Mouse (Mus musculus): Measurements from ENCODE around the gene Bcat1. TPM values are rescaled to one million over a fixed set of nuclear protein-coding genes. Genes with fewer than 3 reads are reported as not detected.

The Bcat1 gene
- total and polyA plus RNA-seq, 3 experiments, result 0.37 to 1.0 (median 0.86) TPM

DNA sequence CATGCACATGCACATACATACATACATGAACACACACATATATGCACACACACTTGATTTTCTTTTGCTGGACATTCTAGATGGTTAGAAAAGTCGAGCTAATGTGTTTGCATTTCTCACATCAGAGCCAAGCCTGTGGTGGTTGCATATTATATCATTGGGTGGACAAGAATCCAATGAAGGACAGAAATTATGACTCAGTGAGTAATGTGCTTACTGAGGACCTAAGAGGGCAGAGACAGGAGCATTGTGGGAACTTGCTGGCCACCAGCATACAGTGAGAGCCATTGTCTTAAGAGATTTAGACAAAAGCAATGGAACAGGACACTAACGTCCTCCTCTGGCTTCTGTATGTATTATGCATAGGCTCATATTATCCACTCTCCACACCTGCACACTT is 38.6 kb upstream of the Bcat1 start:
- Histone ChIP-seq H3K9ac (ENCODE audit: low read depth, low read length) (no peak overlapping the region), H3K4me3 (no peak overlapping the region), H3K36me3 (ENCODE audit: control insufficient read depth, insufficient read depth, low read length) (no peaks in the 10 kb centered on the region), H3K27me3 (ENCODE audit: control insufficient read depth, insufficient read depth, low read length) (no peaks in the 10 kb centered on the region), H3K79me2 (replicated peaks; ENCODE audit: control insufficient read depth, insufficient read depth, low read length) (no peaks in the 10 kb centered on the region), H3K27ac (no peak overlapping the region), H3K4me1 (ENCODE audit: control insufficient read depth, insufficient read depth, low read length) (no peaks in the 10 kb centered on the region)
- no peak for TF ChIP-seq CTCF (IDR thresholded peaks at IDR 0.05)
- TF ChIP-seq EP300 (IDR thresholded peaks at IDR 0.05; ENCODE audit: insufficient read depth, low read depth, low read length), result no peak
- no peak for TF ChIP-seq POLR2A (IDR thresholded peaks at IDR 0.05; ENCODE audit: insufficient read depth, low read depth, low read length)
- 83% methylated on average over 2 of the region's 2 CpGs for WGBS
- DNase-seq, result no peak
- intact Hi-C loops (cut with DNase I), result no loop called here

DNA sequence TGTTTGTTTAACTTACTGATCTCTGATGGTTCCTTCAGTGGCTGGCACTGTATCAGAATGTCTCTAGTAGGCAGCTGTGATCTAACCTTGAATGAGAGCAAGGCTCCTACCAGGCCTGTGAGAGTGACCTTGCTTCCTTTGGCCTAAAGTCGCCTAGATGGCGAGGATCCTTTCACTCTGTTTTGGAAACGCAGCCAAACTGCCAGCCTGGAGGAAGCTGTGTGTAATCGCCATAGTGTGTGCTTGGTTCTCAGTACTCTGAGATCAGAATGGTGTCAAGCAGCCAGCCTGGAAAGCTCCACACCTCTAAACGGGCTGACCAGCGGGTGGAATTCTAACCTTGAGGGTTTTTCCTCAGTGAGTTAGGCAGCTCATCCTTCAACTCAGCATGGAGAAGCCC is 36.9 kb upstream of the Bcat1 start:
- Histone ChIP-seq H3K4me1 (ENCODE audit: control insufficient read depth, insufficient read depth, low read length) (no peaks in the 10 kb centered on the region), H3K27ac (no peak overlapping the region), H3K36me3 (ENCODE audit: control insufficient read depth, insufficient read depth, low read length) (no peaks in the 10 kb centered on the region), H3K79me2 (replicated peaks; ENCODE audit: control insufficient read depth, insufficient read depth, low read length) (no peaks in the 10 kb centered on the region), H3K27me3 (ENCODE audit: control insufficient read depth, insufficient read depth, low read length) (no peaks in the 10 kb centered on the region), H3K4me3 (no peak overlapping the region), H3K9ac (ENCODE audit: low read depth, low read length) (no peak overlapping the region)
- 51% methylated on average over 6 of the region's 6 CpGs for WGBS
- intact Hi-C loops (cut with DNase I), result no loop called here
- no peak for DNase-seq
- TF ChIP-seq POLR2A (IDR thresholded peaks at IDR 0.05; ENCODE audit: insufficient read depth, low read depth, low read length), result no peak

DNA sequence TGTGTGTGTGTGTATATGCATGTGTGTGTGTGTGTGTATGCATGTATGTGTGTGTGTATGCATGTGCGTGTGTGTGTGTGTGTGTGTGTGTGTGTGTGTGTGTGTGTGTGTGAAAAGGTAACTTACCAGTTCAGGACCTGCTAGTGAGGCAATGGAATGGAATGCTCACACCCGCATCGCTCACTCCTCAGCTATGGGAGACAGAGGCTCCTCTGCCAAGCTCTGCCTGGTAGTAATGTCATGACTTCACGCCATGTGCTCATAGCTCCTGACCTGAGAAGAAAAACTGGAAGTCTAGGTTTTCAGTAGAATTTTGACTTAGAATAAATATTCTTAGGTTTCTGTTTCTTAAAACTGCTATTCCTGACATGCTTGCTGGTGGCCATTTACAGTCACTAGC is 34.8 kb upstream of the Bcat1 start:
- H3K9ac ChIP-seq (ENCODE audit: low read depth, low read length), result no peak overlapping the region
- intact Hi-C loops (cut with DNase I), result no loop called here
- 96% methylated on average over 4 of the region's 4 CpGs for WGBS

DNA sequence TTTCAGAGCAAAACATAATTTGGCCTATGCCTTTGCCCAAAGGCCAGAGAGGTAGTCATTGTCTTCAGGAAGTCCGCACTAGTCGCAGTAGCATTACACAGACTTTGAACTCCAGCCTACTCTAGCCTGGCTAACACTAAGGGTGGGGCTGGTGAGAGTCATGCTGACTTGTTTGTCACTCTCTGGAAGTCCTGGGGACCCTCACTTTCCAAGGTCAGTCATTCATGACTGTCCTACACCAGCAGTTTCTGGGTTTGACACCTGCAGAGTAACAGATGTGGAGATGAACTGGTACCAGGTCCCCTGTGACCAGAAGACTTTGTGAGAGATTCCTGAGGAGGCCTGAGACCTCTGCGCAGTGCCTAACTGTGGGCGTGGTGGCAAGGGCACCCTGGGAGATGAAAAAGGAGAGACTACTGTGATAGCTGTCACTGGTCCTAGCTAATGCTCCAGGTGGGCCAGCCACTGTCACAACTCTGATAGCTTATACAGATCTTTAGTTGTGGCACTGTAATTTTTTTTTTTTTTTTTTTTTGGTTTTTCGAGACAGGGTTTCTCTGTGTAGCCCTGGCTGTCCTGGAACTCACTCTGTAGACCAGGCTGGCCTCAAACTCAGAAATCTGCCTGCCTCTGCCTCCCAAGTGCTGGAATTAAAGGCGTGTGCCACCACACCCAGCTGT is 30.3 kb upstream of the Bcat1 start:
- Histone ChIP-seq H3K4me3 (no peak overlapping the region), H3K36me3 (ENCODE audit: control insufficient read depth, insufficient read depth, low read length) (no peaks in the 10 kb centered on the region), H3K9ac (ENCODE audit: low read depth, low read length) (no peak overlapping the region), H3K4me1 (ENCODE audit: control insufficient read depth, insufficient read depth, low read length) (peaks cover 4% of the 10 kb centered on the region), H3K27ac (no peak overlapping the region), H3K27me3 (ENCODE audit: control insufficient read depth, insufficient read depth, low read length) (no peaks in the 10 kb centered on the region), H3K79me2 (replicated peaks; ENCODE audit: control insufficient read depth, insufficient read depth, low read length) (no peaks in the 10 kb centered on the region)
- intact Hi-C loops (cut with DNase I), result no loop called here
- 81% methylated on average over 6 of the region's 6 CpGs for WGBS
- DNase-seq, result no peak
- TF ChIP-seq EP300 (IDR thresholded peaks at IDR 0.05; ENCODE audit: insufficient read depth, low read depth, low read length), result no peak
- TF ChIP-seq CTCF (IDR thresholded peaks at IDR 0.05), result no peak
- TF ChIP-seq POLR2A (IDR thresholded peaks at IDR 0.05; ENCODE audit: insufficient read depth, low read depth, low read length), result no peak

More for the DNA sequence above, 34.8 kb upstream of the Bcat1 start:
- Histone ChIP-seq H3K27me3 (ENCODE audit: control insufficient read depth, insufficient read depth, low read length) (no peaks in the 10 kb centered on the region), H3K4me3 (no peak overlapping the region), H3K27ac (no peak overlapping the region), H3K4me1 (ENCODE audit: control insufficient read depth, insufficient read depth, low read length) (no peaks in the 10 kb centered on the region), H3K36me3 (ENCODE audit: control insufficient read depth, insufficient read depth, low read length) (no peaks in the 10 kb centered on the region), H3K79me2 (replicated peaks; ENCODE audit: control insufficient read depth, insufficient read depth, low read length) (no peaks in the 10 kb centered on the region)
- no peak for DNase-seq
- no peak for TF ChIP-seq CTCF (IDR thresholded peaks at IDR 0.05)
- no peak for TF ChIP-seq EP300 (IDR thresholded peaks at IDR 0.05; ENCODE audit: insufficient read depth, low read depth, low read length)
- no peak for TF ChIP-seq POLR2A (IDR thresholded peaks at IDR 0.05; ENCODE audit: insufficient read depth, low read depth, low read length)

DNA sequence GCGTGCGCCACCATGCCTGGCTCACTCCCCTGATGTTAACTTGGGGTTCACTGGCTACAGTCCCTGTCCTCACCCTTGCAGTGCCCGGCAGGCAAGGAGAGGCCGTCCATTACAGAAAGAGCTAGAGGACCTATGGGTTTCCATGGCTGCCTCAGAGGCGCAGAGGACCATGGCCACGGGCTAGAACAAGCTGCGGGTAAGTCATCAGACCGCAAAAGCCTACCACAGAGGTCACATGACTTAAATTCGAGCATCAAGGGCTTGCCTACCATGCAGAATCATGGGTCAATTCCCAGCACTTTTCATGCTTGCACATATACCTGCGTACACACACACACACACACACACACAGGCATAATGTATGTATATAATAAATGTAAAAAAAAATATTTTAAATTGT is 29.5 kb upstream of the Bcat1 start:
- Histone ChIP-seq H3K9ac (ENCODE audit: low read depth, low read length) (no peak overlapping the region), H3K79me2 (replicated peaks; ENCODE audit: control insufficient read depth, insufficient read depth, low read length) (no peaks in the 10 kb centered on the region), H3K27me3 (ENCODE audit: control insufficient read depth, insufficient read depth, low read length) (no peaks in the 10 kb centered on the region), H3K27ac (no peak overlapping the region), H3K4me3 (no peak overlapping the region), H3K36me3 (ENCODE audit: control insufficient read depth, insufficient read depth, low read length) (0 out of 2 replicates have a peak, but pooled peaks cover 3% of the 10 kb centered on the region), H3K4me1 (ENCODE audit: control insufficient read depth, insufficient read depth, low read length) (peaks cover 8% of the 10 kb centered on the region)
- TF ChIP-seq EP300 (IDR thresholded peaks at IDR 0.05; ENCODE audit: insufficient read depth, low read depth, low read length) (no peak), CTCF (IDR thresholded peaks at IDR 0.05) (no peak), POLR2A (IDR thresholded peaks at IDR 0.05; ENCODE audit: insufficient read depth, low read depth, low read length) (no peak)
- DNase-seq, result no peak
- WGBS, result 93% methylated on average over 10 of the region's 10 CpGs
- intact Hi-C loops (cut with DNase I), result no loop called here

DNA sequence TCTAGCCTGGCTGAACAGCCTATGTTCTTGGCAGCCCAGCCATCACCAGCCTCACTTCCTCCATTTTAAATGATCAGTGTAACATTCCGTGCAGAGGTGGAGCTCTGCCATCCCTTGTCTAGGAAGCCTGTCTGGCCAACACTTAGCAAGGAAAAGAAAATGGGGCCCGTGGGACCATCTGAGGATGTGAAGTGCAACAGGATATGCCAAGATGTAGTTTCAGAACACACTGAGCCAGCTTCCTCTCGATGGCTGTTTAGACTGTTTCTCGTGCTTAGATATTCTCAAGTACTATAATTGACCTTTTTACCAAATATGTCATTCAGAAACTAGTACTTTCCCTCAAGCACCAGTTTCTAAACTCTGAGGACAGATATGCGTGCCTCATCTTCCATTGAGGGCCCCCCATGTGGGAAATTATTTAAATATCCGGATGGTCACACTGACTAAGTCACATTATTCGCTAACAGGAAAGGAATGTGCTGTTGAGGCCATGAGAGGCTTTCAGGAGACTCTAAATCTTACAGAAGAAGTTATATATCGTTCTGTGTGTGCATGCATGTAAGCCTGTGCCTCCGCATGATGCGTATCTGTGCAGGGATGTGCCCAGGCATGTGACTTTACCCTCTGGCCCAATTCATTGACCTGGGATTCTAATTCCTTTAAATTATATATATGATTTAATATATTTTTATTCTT is 28.4 kb upstream of the Bcat1 start:
- Histone ChIP-seq H3K36me3 (ENCODE audit: control insufficient read depth, insufficient read depth, low read length) (0 out of 2 replicates have a peak, but pooled peaks cover 3% of the 10 kb centered on the region), H3K4me3 (no peak overlapping the region), H3K27me3 (ENCODE audit: control insufficient read depth, insufficient read depth, low read length) (no peaks in the 10 kb centered on the region), H3K79me2 (replicated peaks; ENCODE audit: control insufficient read depth, insufficient read depth, low read length) (no peaks in the 10 kb centered on the region), H3K27ac (no peak overlapping the region), H3K4me1 (ENCODE audit: control insufficient read depth, insufficient read depth, low read length) (peaks cover 10% of the 10 kb centered on the region), H3K9ac (ENCODE audit: low read depth, low read length) (no peak overlapping the region)
- no peak for DNase-seq
- intact Hi-C loops (cut with DNase I), result no loop called here
- no peak for TF ChIP-seq POLR2A (IDR thresholded peaks at IDR 0.05; ENCODE audit: insufficient read depth, low read depth, low read length)
- WGBS, result 53% methylated on average over 10 of the region's 10 CpGs
